Mouse (Mus musculus): ENCODE results near the gene Polr3h. TPM values are rescaled to one million over a fixed set of nuclear protein-coding genes. Genes with fewer than 3 reads are reported as not detected.

Gene Polr3h
- total and polyA plus RNA-seq, 3 experiments: 40.5 to 224 (median 59.3) TPM

- no peak for DNase-seq (ENCODE audit: extremely low read depth)
- dilution Hi-C loops (cut with MboI; ENCODE audit: extremely low pct_ligation_motif_present, extremely low pct_unique_long_range_greater_than_20kb, low sequenced_read_pairs) (no loop called here), in situ Hi-C loops (cut with MboI; ENCODE audit: low pct_ligation_motif_present, low pct_unique_long_range_greater_than_20kb, low sequenced_read_pairs) (no loop called here)
- Histone ChIP-seq H3K27me3 (replicated peaks) (no peaks in the 10 kb centered on the region), H3K36me3 (replicated peaks in 1 of 2; ENCODE audit: control insufficient read depth in 1 of 2, insufficient read depth in 1 of 2, low read length in 1 of 2) (peaks cover 61 to 82% of the 10 kb centered on the region in 2 experiments), H3K9ac (ENCODE audit: insufficient read depth, low read depth) (no peak overlapping the region), H3K9me3 (replicated peaks; ENCODE audit: low read length) (no peaks in the 10 kb centered on the region), H3K79me2 (replicated peaks; ENCODE audit: control insufficient read depth, extremely low read depth, insufficient read depth, poor library complexity, severe bottlenecking) (peaks cover 18% of the 10 kb centered on the region), H3K4me3 (replicated peaks in 1 of 3; ENCODE audit: low read depth in 2 of 3, low read length in 2 of 3, poor library complexity in 1 of 3) (no peak overlapping the region), H3K4me1 (ENCODE audit: control insufficient read depth in 1 of 2, insufficient read depth in 2 of 2) (peaks cover 0 to 18% of the 10 kb centered on the region in 2 experiments; a peak in 2 of 4 replicates), H3K27ac (ENCODE audit: insufficient read depth, low read depth) (no peak overlapping the region), H3K4me2 (ENCODE audit: insufficient read depth, low read depth, poor library complexity, severe bottlenecking) (no peak overlapping the region)
- TF ChIP-seq ZKSCAN1 (IDR thresholded peaks at IDR 0.05; ENCODE audit: borderline replicate concordance, low read depth, low read length) (no peak), HCFC1 (IDR thresholded peaks at IDR 0.05; ENCODE audit: low read depth, low read length) (no peak), USF2 (conservative IDR thresholded peaks at IDR 0.05; ENCODE audit: low read depth, low read length) (no peak), IRF4 (IDR thresholded peaks at IDR 0.05; ENCODE audit: low read depth, low read length) (no peak), MXI1 (IDR thresholded peaks at IDR 0.05; ENCODE audit: low read depth, low read length) (no peak), EP300 (IDR thresholded peaks at IDR 0.05; ENCODE audit: low read length) (no peak), TBP (conservative IDR thresholded peaks at IDR 0.05; ENCODE audit: low read depth, low read length) (no peak), RCOR1 (conservative IDR thresholded peaks at IDR 0.05; ENCODE audit: low read depth, low read length) (no peak), NELFE (IDR thresholded peaks at IDR 0.05; ENCODE audit: low read depth, low read length) (no peak), SMC3 (IDR thresholded peaks at IDR 0.05; ENCODE audit: low read depth, low read length) (no peak), KAT2A (IDR thresholded peaks at IDR 0.05; ENCODE audit: insufficient replicate concordance, low read length) (no peak), CHD2 (IDR thresholded peaks at IDR 0.05; ENCODE audit: low read length) (no peak)
Observed at GRCm38 (mm10) chr15:81955414-81955813, 29.4 kb upstream of the Polr3h start.

DNA sequence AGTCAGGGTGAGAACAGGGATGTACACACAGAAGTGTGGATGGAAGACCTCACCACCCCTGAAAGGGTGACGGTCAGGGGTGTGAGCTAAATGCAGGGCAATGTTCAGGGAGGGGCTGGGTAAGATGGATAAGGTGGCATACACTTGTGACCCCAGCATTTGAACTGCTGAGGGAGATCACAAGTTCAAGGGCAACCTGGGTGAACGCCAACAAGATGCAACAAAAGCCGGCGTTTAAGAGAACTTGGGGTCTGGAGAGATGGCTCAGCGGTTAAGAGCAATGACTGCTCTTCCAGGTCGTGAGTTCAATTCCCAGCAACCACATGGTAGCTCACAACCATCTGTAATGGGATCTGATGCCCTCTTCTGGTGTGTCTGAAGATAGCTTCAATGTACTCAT lies 28.7 kb upstream of the Polr3h start:
- Histone ChIP-seq H3K9me3 (replicated peaks; ENCODE audit: low read length) (no peaks in the 10 kb centered on the region), H3K9ac (ENCODE audit: insufficient read depth, low read depth) (no peak overlapping the region), H3K36me3 (replicated peaks in 1 of 2; ENCODE audit: control insufficient read depth in 1 of 2, insufficient read depth in 1 of 2, low read length in 1 of 2) (peaks cover 65 to 89% of the 10 kb centered on the region in 2 experiments), H3K27me3 (replicated peaks) (no peaks in the 10 kb centered on the region), H3K4me3 (replicated peaks in 1 of 3; ENCODE audit: low read depth in 2 of 3, low read length in 2 of 3, poor library complexity in 1 of 3) (no peak overlapping the region), H3K4me2 (ENCODE audit: insufficient read depth, low read depth, poor library complexity, severe bottlenecking) (no peak overlapping the region), H3K79me2 (replicated peaks; ENCODE audit: control insufficient read depth, extremely low read depth, insufficient read depth, poor library complexity, severe bottlenecking) (peaks cover 18% of the 10 kb centered on the region), H3K27ac (ENCODE audit: insufficient read depth, low read depth) (no peak overlapping the region), H3K4me1 (ENCODE audit: control insufficient read depth in 1 of 2, insufficient read depth in 2 of 2) (peaks cover 0 to 19% of the 10 kb centered on the region in 2 experiments; a peak in 2 of 4 replicates)
- dilution Hi-C loops (cut with MboI; ENCODE audit: extremely low pct_ligation_motif_present, extremely low pct_unique_long_range_greater_than_20kb, low sequenced_read_pairs) (no loop called here), in situ Hi-C loops (cut with MboI; ENCODE audit: low pct_ligation_motif_present, low pct_unique_long_range_greater_than_20kb, low sequenced_read_pairs) (loop anchor here (5.0 kb wide), 1 partner anchor 43 kb away; no protein-coding TSS in a partner anchor)
- no peak for DNase-seq (ENCODE audit: extremely low read depth)
- no peak for TF ChIP-seq HCFC1 (IDR thresholded peaks at IDR 0.05; ENCODE audit: low read depth, low read length)
- 0 out of 4 replicates have a peak, but pooled peaks of 1 of the 2 experiments have one; percentile 2 for TF ChIP-seq CTCF (conservative IDR thresholded peaks at IDR 0.05 in 1 of 2, IDR thresholded peaks at IDR 0.05 in 1 of 2; ENCODE audit: low read depth in 2 of 2, low read length in 2 of 2)

- Histone ChIP-seq H3K9ac (ENCODE audit: insufficient read depth, low read depth) (no peak overlapping the region), H3K79me2 (replicated peaks; ENCODE audit: control insufficient read depth, extremely low read depth, insufficient read depth, poor library complexity, severe bottlenecking) (peaks cover 14% of the 10 kb centered on the region), H3K36me3 (replicated peaks in 1 of 2; ENCODE audit: control insufficient read depth in 1 of 2, insufficient read depth in 1 of 2, low read length in 1 of 2) (peaks cover 65 to 95% of the 10 kb centered on the region in 2 experiments), H3K27me3 (replicated peaks) (no peaks in the 10 kb centered on the region), H3K4me1 (ENCODE audit: control insufficient read depth in 1 of 2, insufficient read depth in 2 of 2) (peaks cover under 1 to 23% of the 10 kb centered on the region in 2 experiments), H3K27ac (ENCODE audit: insufficient read depth, low read depth) (no peak overlapping the region), H3K9me3 (replicated peaks; ENCODE audit: low read length) (no peaks in the 10 kb centered on the region), H3K4me2 (ENCODE audit: insufficient read depth, low read depth, poor library complexity, severe bottlenecking) (no peak overlapping the region), H3K4me3 (replicated peaks in 1 of 3; ENCODE audit: low read depth in 2 of 3, low read length in 2 of 3, poor library complexity in 1 of 3) (no peak overlapping the region)
- in situ Hi-C loops (cut with MboI; ENCODE audit: low pct_ligation_motif_present, low pct_unique_long_range_greater_than_20kb, low sequenced_read_pairs): loop anchor here (5.0 kb wide), 1 partner anchor 43 kb away; no protein-coding TSS in a partner anchor
- DNase-seq (ENCODE audit: extremely low read depth): no peak
- dilution Hi-C loops (cut with MboI; ENCODE audit: extremely low pct_ligation_motif_present, extremely low pct_unique_long_range_greater_than_20kb, low sequenced_read_pairs): no loop called here
- no peak for TF ChIP-seq RCOR1 (conservative IDR thresholded peaks at IDR 0.05; ENCODE audit: low read depth, low read length)
- TF ChIP-seq ZKSCAN1 (IDR thresholded peaks at IDR 0.05; ENCODE audit: borderline replicate concordance, low read depth, low read length): no peak
- TF ChIP-seq ZC3H11A (IDR thresholded peaks at IDR 0.05; ENCODE audit: low read depth, low read length): no peak
- no peak for TF ChIP-seq MAFK (IDR thresholded peaks at IDR 0.05; ENCODE audit: insufficient replicate concordance, low read length)
- TF ChIP-seq ELF1 (IDR thresholded peaks at IDR 0.05; ENCODE audit: low read depth, low read length): no peak
- TF ChIP-seq TBP (conservative IDR thresholded peaks at IDR 0.05; ENCODE audit: low read depth, low read length): no peak
- no peak for TF ChIP-seq ZNF384 (IDR thresholded peaks at IDR 0.05; ENCODE audit: low read depth, low read length)
- no peak for TF ChIP-seq USF1 (IDR thresholded peaks at IDR 0.05; ENCODE audit: low read depth, low read length)
- no peak for TF ChIP-seq MAX (IDR thresholded peaks at IDR 0.05; ENCODE audit: low read length)
- no peak for TF ChIP-seq KAT2A (IDR thresholded peaks at IDR 0.05; ENCODE audit: insufficient replicate concordance, low read length)
- no peak for TF ChIP-seq USF2 (conservative IDR thresholded peaks at IDR 0.05; ENCODE audit: low read depth, low read length)
- TF ChIP-seq ETS1 (conservative IDR thresholded peaks at IDR 0.05; ENCODE audit: low read depth, low read length): no peak
- TF ChIP-seq CHD2 (IDR thresholded peaks at IDR 0.05; ENCODE audit: low read length): no peak
- no peak for TF ChIP-seq ZMIZ1 (IDR thresholded peaks at IDR 0.05; ENCODE audit: low read depth, low read length)
- no peak for TF ChIP-seq IRF4 (IDR thresholded peaks at IDR 0.05; ENCODE audit: low read depth, low read length)
- no peak for TF ChIP-seq CHD1 (IDR thresholded peaks at IDR 0.05; ENCODE audit: low read depth, low read length)
- TF ChIP-seq GABPA (IDR thresholded peaks at IDR 0.05; ENCODE audit: insufficient replicate concordance, low read depth, low read length): no peak
Observed at GRCm38 (mm10) chr15:81954151-81954583, 28.1 kb upstream of the Polr3h start.

Data from CH12.LX (cell line).